Mouse (Mus musculus): ENCODE measurements around the gene Tom1l2.

GRCm38 (mm10) chr11:60244503-60245143, 108.1 kb downstream of the Tom1l2 start:
- no peak for TF ChIP-seq NANOG (IDR thresholded peaks at IDR 0.05; ENCODE audit: borderline replicate concordance, low read length)
- no peak for TF ChIP-seq CTCF (conservative IDR thresholded peaks at IDR 0.05; ENCODE audit: low read length)
- TF ChIP-seq POU5F1 (IDR thresholded peaks at IDR 0.05; ENCODE audit: borderline replicate concordance, low read length): no peak
